Mouse (Mus musculus): ENCODE measurements around the gene Med13l. TPM values are rescaled to one million over a fixed set of nuclear protein-coding genes. Genes with fewer than 3 reads are reported as not detected.

Med13l gene
- polyA plus RNA-seq, 1 experiment = 21.4 TPM

DNA sequence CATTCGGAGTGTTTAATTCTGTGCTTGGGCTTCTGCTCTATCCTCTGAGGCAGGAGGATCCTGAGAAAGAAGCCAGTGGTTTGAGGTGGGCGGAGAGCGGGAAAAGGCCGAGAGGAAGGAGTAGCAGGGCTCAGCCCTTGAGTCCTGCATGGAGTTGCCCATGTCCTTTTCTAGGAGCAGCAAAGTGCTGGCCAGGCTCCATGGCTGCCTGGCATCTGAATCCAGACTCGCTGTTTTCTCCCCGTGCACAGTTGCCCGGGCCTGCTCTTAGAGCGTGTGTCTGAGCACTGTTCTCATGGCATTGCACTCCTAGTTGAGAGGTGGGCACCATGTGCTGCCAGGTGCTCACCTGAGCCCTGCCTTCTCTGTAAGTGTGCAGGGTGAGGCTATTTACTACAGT, 175.3 kb downstream of the Med13l start:
- TF ChIP-seq CTCF (IDR thresholded peaks at IDR 0.05; ENCODE audit: insufficient read depth, low read length) (no peak), POLR2A (IDR thresholded peaks at IDR 0.05; ENCODE audit: borderline replicate concordance, extremely low read depth, low read depth, low read length) (no peak)
- DNase-seq = no peak
- no peak overlapping the region for H3K4me3 ChIP-seq (replicated peaks; ENCODE audit: extremely low read depth, low read depth, low read length)
- H3K4me1 ChIP-seq (ENCODE audit: control insufficient read depth, insufficient read depth, low read length) = no peaks in the 10 kb centered on the region; the same call in 1 of the 2 replicates
- 83% methylated on average over 8 of the region's 8 CpGs for WGBS

DNA sequence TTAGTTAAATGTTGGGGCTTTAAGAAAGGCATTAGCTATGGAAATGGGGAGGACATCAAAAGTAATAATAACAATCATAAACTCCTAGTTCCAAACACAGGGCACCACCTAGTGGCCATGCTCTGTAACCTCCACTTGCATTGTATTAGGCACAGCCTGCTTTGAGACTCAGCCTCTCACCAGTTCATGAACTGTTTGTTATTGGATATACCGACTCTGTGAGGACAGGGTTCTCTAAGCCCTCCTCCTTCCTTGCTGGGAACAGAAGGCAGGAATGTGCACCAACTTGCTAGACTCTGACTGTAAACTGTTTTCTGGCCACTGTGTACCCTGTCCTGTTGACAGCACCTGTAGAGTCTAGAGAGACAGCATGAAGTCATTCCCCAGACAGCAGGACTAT, 177.1 kb downstream of the Med13l start:
- Histone ChIP-seq H3K4me1 (ENCODE audit: control insufficient read depth, insufficient read depth, low read length) (no peaks in the 10 kb centered on the region; the same call in 1 of the 2 replicates), H3K4me3 (replicated peaks; ENCODE audit: extremely low read depth, low read depth, low read length) (no peak overlapping the region)
- 23% methylated on average over 1 of the region's 1 CpGs for WGBS
- peak; percentile 63 for DNase-seq
- TF ChIP-seq POLR2A (IDR thresholded peaks at IDR 0.05; ENCODE audit: borderline replicate concordance, extremely low read depth, low read depth, low read length) (no peak), CTCF (IDR thresholded peaks at IDR 0.05; ENCODE audit: insufficient read depth, low read length) (peak; percentile 54)

DNA sequence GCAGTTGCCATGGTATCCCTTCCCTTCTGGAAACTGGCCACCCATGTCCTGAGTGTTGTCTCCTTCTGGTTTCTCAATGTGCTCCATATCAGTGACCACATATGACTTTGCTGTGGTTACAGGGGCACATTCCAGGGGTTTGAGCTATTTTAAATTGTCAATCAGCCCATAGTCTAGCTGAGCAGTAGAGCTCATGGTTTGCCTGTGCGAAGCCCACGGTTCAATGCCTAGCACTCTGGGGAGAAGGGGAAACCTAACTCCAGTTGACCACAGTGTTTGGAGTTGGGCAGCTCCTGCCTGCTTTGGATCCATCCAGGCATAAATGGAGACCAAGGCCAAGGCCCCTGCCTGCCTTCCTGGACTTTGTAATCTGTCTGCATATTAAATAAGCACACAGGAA, 182.6 kb downstream of the Med13l start:
- H3K4me3 ChIP-seq (replicated peaks; ENCODE audit: extremely low read depth, low read depth, low read length) = no peak overlapping the region
- no peak for TF ChIP-seq POLR2A (IDR thresholded peaks at IDR 0.05; ENCODE audit: borderline replicate concordance, extremely low read depth, low read depth, low read length)
- no peak for TF ChIP-seq CTCF (IDR thresholded peaks at IDR 0.05; ENCODE audit: insufficient read depth, low read length)
- H3K4me1 ChIP-seq (ENCODE audit: control insufficient read depth, insufficient read depth, low read length) = no peaks in the 10 kb centered on the region
- WGBS = 90% methylated on average over 2 of the region's 2 CpGs
- DNase-seq = no peak

DNA sequence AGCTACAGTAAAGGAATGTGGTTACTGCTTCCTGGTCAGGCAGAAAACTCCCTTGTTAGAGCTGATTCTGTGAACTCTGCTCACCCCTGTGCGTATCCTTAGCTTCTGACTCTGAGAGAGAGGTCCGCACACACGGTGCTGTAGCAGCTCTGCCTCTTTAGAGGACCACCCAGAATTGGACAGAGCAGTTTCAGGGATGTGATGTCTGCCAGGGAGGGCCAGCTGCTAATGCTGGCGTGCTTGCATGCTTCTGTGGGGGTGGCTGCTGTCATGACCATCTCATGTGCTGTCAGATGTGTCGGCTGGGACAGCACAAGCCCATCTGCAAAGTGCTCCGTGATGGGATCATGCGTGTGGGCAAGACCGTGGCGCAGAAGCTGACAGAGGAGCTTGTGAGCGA, 186.5 kb downstream of the Med13l start:
- WGBS = 85% methylated on average over 10 of the region's 10 CpGs
- DNase-seq = no peak
- Histone ChIP-seq H3K4me1 (ENCODE audit: control insufficient read depth, insufficient read depth, low read length) (no peaks in the 10 kb centered on the region), H3K4me3 (replicated peaks; ENCODE audit: extremely low read depth, low read depth, low read length) (no peak overlapping the region)
- TF ChIP-seq CTCF (IDR thresholded peaks at IDR 0.05; ENCODE audit: insufficient read depth, low read length) (no peak), POLR2A (IDR thresholded peaks at IDR 0.05; ENCODE audit: borderline replicate concordance, extremely low read depth, low read depth, low read length) (no peak)

DNA sequence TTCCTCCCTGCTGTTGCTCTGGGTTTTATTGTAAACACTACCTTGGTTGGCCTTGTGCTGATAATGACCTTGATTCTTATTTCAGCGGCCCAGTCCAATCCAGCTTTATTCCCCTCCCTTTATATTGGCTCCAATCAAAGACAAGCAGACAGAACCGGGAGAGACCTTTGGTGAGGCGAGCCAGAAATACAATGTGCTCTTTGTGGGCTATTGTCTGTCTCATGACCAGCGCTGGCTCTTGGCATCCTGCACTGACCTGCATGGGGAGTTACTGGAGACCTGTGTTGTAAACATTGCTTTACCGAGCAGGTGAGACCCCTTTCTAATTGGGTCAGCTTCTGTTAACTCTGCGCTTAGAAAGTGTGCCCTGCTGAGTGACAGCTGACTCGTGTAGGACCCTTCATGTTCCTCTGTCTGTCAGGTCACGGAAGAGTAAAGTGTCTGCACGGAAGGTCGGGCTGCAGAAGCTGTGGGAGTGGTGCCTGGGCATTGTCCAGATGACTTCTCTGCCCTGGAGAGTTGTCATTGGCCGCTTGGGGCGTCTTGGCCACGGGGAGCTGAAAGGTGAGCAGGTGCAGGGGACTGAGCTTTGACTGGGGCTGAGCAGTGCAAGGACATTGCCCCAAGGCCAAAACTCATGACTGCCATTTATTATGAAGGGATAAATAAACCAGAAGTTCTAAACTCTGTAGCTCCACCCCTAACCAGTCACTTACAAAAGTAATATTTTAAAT, 191.1 kb downstream of the Med13l start:
- no peak for DNase-seq
- no peaks in the 10 kb centered on the region for H3K4me1 ChIP-seq (ENCODE audit: control insufficient read depth, insufficient read depth, low read length)
- no peak for TF ChIP-seq CTCF (IDR thresholded peaks at IDR 0.05; ENCODE audit: insufficient read depth, low read length)
- TF ChIP-seq POLR2A (IDR thresholded peaks at IDR 0.05; ENCODE audit: borderline replicate concordance, extremely low read depth, low read depth, low read length) = no peak
- H3K4me3 ChIP-seq (replicated peaks; ENCODE audit: extremely low read depth, low read depth, low read length) = no peak overlapping the region
- 82% methylated on average over 13 of the region's 13 CpGs for WGBS

DNA sequence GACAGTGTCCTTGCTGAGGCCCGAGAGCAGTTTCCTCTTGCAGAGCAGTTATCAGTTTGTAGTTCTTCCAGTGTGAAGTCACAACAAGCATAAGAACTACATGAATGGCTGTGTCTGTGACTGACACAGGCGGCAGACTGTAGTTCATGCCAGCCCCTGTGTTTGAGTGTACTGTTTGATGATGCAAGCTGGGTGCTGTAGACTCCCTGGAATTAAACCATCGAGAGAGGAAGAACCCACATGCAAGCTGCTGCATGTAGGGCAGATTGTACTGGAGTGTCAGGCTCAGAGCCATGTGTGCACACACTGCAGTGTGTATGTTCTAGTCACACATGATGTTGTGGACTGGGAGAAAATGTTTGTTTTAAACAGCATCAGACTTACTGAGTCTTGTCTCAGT, 192.4 kb downstream of the Med13l start:
- Histone ChIP-seq H3K4me3 (replicated peaks; ENCODE audit: extremely low read depth, low read depth, low read length) (no peak overlapping the region), H3K4me1 (ENCODE audit: control insufficient read depth, insufficient read depth, low read length) (no peaks in the 10 kb centered on the region)
- WGBS = 83% methylated on average over 3 of the region's 3 CpGs
- TF ChIP-seq POLR2A (IDR thresholded peaks at IDR 0.05; ENCODE audit: borderline replicate concordance, extremely low read depth, low read depth, low read length) (no peak), CTCF (IDR thresholded peaks at IDR 0.05; ENCODE audit: insufficient read depth, low read length) (no peak)
- no peak for DNase-seq

DNA sequence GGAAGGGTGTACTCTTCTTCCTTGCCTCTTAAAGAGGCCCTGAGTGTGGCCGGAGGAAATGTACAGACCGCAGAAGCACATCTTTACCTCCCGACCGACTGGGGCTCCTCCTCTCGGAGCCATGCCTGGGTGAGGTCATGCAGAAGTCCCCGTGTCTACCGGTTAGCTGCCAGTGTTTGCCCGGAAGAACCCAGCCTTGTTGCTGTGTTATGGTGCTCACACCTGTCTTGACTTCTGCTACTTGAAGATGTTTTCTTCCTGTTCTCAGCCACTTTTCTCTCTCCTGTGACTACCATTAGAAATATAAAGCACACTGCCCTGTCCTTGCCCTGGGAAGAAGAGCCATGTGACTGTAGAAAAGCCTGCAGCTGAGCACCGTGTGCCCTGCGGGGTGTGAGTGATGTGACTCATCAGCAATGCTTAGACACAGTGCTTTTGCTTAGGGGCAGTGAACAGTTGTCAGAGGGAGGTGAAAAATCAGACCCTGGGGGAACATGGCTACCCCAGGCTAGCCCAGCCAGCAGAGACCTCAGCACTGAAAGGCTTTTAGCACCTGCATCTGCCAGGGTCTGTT, 193.1 kb downstream of the Med13l start:
- DNase-seq = no peak
- no peak for TF ChIP-seq POLR2A (IDR thresholded peaks at IDR 0.05; ENCODE audit: borderline replicate concordance, extremely low read depth, low read depth, low read length)
- TF ChIP-seq CTCF (IDR thresholded peaks at IDR 0.05; ENCODE audit: insufficient read depth, low read length) = no peak
- Histone ChIP-seq H3K4me1 (ENCODE audit: control insufficient read depth, insufficient read depth, low read length) (no peaks in the 10 kb centered on the region), H3K4me3 (replicated peaks; ENCODE audit: extremely low read depth, low read depth, low read length) (no peak overlapping the region)
- WGBS = 76% methylated on average over 10 of the region's 10 CpGs

DNA sequence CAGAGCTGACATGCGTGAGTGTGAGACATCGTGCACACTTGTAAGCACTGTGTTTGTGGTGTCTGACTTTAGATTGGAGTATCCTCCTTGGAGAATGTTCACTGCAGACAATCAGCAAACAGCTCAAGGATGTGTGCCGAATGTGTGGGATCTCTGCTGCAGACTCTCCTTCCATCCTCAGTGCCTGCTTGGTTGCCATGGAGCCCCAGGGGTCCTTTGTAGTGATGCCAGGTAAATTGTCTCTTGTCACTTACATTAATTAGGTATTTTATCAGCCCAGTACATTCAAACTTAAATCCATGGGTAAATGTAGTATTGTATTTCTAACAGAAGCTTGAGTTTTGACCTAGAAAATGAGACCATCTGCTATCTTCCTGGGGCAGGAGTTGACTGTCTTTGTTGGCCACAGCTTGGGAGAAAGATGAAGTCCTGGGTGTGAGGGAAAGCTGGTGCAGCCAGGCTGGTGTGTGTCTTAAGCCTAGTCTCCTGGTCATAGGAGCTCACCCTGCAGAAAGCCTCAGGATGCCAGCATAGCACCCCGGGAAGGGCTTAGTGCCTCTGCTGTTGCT, 193.8 kb downstream of the Med13l start:
- TF ChIP-seq POLR2A (IDR thresholded peaks at IDR 0.05; ENCODE audit: borderline replicate concordance, extremely low read depth, low read depth, low read length) = no peak
- no peak for TF ChIP-seq CTCF (IDR thresholded peaks at IDR 0.05; ENCODE audit: insufficient read depth, low read length)
- no peak for DNase-seq
- H3K4me3 ChIP-seq (replicated peaks; ENCODE audit: extremely low read depth, low read depth, low read length) = no peak overlapping the region
- WGBS = 82% methylated on average over 4 of the region's 4 CpGs
- H3K4me1 ChIP-seq (ENCODE audit: control insufficient read depth, insufficient read depth, low read length) = no peaks in the 10 kb centered on the region

DNA sequence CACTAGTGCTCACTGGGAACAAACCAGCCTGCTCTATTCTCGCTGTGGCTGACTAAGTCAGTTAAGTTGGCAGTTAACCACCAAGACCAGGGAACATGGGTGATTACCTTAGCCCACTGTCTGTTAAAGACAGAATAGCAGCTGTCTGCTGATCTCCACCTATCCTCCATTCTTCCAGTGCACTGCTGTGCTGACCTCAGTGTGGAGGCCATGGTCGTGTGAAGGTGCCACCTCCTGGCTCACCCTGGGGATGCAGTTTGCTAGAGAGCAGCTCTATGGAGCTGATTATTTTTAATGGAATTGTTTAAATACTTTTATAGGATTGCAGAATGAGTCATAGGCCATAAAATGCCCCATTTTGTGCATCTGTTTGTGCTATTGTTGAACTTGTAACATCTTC, 195.6 kb downstream of the Med13l start:
- TF ChIP-seq CTCF (IDR thresholded peaks at IDR 0.05; ENCODE audit: insufficient read depth, low read length) = peak; percentile 38; the same call in 1 of the 2 replicates
- no peak for TF ChIP-seq POLR2A (IDR thresholded peaks at IDR 0.05; ENCODE audit: borderline replicate concordance, extremely low read depth, low read depth, low read length)
- 65% methylated on average over 2 of the region's 2 CpGs for WGBS
- no peak for DNase-seq
- Histone ChIP-seq H3K4me1 (ENCODE audit: control insufficient read depth, insufficient read depth, low read length) (no peaks in the 10 kb centered on the region), H3K4me3 (replicated peaks; ENCODE audit: extremely low read depth, low read depth, low read length) (no peak overlapping the region)
